Mouse (Mus musculus): ENCODE results near the gene C2cd2. TPM values are rescaled to one million over a fixed set of nuclear protein-coding genes. Genes with fewer than 3 reads are reported as not detected.
"Not testable (repeated sequence)": the region's sequence is repeated elsewhere in the genome, so short reads cannot be mapped to it uniquely, and the experiment has no call there.

Gene C2cd2
- total and polyA plus RNA-seq, 3 experiments: 7.7 to 14.5 (median 11.2) TPM

DNA sequence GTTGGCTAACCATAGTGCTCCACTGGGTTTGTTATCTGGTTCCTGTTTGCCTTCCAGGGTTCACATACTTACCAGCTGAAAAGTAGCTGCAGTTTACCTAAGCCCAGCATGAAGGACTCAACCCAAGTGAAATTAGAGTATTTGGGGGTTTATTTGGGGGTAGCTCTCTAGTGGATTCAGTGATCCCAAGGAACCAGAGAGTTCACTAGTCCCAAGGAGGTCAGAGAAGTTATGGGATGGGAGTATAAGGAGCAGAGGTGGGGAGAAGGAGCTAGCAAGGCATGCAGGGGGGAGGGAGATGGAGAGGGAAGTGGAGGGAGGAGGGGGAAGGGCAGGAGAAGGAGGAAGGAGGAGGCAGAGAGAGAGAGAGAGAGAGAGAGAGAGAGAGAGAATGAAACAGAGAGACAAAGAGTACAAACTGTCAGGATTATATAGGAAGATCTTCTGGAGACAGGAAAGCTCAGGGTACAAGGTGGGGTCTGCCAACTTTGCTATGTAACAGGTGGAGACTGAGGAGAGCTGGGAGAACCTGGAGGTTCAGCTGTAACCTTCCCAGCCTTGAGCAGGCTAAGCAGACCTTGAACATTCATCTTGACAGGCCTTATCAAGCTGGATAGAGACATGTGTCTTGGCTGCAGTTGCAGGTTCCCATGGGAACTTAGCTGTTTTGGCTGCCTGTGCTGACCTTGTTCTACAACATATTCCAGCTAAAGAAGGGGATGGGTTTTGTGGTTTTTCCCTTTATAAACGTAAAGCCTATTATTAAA, 33.6 kb upstream of the C2cd2 start:
- in situ Hi-C loops (cut with MboI; ENCODE audit: low pct_ligation_motif_present, low pct_unique_long_range_greater_than_20kb, low sequenced_read_pairs) (loop anchor here (5.0 kb wide), 1 partner anchor 86 kb away; the partner anchor contains the start of gene A630089N07Rik), dilution Hi-C loops (cut with MboI; ENCODE audit: extremely low pct_ligation_motif_present, extremely low pct_unique_long_range_greater_than_20kb, low sequenced_read_pairs) (no loop called here)
- Histone ChIP-seq H3K4me2 (ENCODE audit: insufficient read depth, low read depth, poor library complexity, severe bottlenecking) (peak overlapping the region; percentile 93), H3K9me3 (replicated peaks; ENCODE audit: low read length) (peaks cover 18% of the 10 kb centered on the region), H3K27me3 (replicated peaks) (peaks cover 1% of the 10 kb centered on the region), H3K9ac (ENCODE audit: insufficient read depth, low read depth) (peak overlapping the region; percentile 70), H3K27ac (ENCODE audit: insufficient read depth, low read depth) (no peak overlapping the region), H3K36me3 (replicated peaks in 1 of 2; ENCODE audit: control insufficient read depth in 1 of 2, insufficient read depth in 1 of 2, low read length in 1 of 2) (peaks cover 12 to 20% of the 10 kb centered on the region in 2 experiments), H3K4me1 (ENCODE audit: control insufficient read depth in 1 of 2, insufficient read depth in 2 of 2) (peaks cover 8 to 23% of the 10 kb centered on the region in 2 experiments), H3K4me3 (replicated peaks in 1 of 3; ENCODE audit: low read depth in 2 of 3, low read length in 2 of 3, poor library complexity in 1 of 3) (peak overlapping the region in 2 of 3 experiments; percentile 60 to 66), H3K79me2 (replicated peaks; ENCODE audit: control insufficient read depth, extremely low read depth, insufficient read depth, poor library complexity, severe bottlenecking) (peaks cover 35% of the 10 kb centered on the region)
- no peak for DNase-seq (ENCODE audit: extremely low read depth)
- no peak for TF ChIP-seq JUN (IDR thresholded peaks at IDR 0.05; ENCODE audit: insufficient read depth, low read depth, low read length)
- 0 out of 2 replicates have a peak, but pooled peaks have one; percentile 10 for TF ChIP-seq SIN3A (IDR thresholded peaks at IDR 0.05; ENCODE audit: low read length)

DNA sequence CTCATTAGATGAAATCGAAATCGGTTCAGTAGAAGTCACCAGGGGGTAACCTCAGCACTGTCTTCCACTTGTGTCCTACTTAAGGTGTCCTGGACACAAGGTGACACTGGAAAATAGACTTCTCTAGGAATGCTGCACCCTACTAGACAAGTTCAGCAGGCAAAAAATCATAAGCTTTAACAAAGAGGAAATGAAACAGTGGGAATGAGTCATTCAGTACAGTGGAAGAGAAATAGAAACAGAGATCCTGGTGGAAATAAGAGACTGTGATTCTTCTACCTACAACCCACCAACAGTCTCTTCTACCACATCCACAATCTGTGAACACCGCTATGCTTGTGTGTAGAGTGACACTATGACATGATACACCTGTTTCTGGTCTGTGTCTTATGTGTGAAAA, 30.1 kb upstream of the C2cd2 start:
- H3K36me3 ChIP-seq (replicated peaks in 1 of 2; ENCODE audit: control insufficient read depth in 1 of 2, insufficient read depth in 1 of 2, low read length in 1 of 2); H3K27me3 ChIP-seq (replicated peaks); H3K4me2 ChIP-seq (ENCODE audit: insufficient read depth, low read depth, poor library complexity, severe bottlenecking); H3K9ac ChIP-seq (ENCODE audit: insufficient read depth, low read depth); H3K27ac ChIP-seq (ENCODE audit: insufficient read depth, low read depth); dilution Hi-C loops (cut with MboI; ENCODE audit: extremely low pct_ligation_motif_present, extremely low pct_unique_long_range_greater_than_20kb, low sequenced_read_pairs); in situ Hi-C loops (cut with MboI; ENCODE audit: low pct_ligation_motif_present, low pct_unique_long_range_greater_than_20kb, low sequenced_read_pairs); H3K79me2 ChIP-seq (replicated peaks; ENCODE audit: control insufficient read depth, extremely low read depth, insufficient read depth, poor library complexity, severe bottlenecking); H3K9me3 ChIP-seq (replicated peaks; ENCODE audit: low read length); H3K4me3 ChIP-seq (replicated peaks in 1 of 3; ENCODE audit: low read depth in 2 of 3, low read length in 2 of 3, poor library complexity in 1 of 3): not testable (repeated sequence)
- TF ChIP-seq JUND (conservative IDR thresholded peaks at IDR 0.05; ENCODE audit: low read depth, low read length) (peak; percentile 60), IRF4 (IDR thresholded peaks at IDR 0.05; ENCODE audit: low read depth, low read length) (peak; percentile 81), EP300 (IDR thresholded peaks at IDR 0.05; ENCODE audit: low read length) (peak; percentile 88), JUN (IDR thresholded peaks at IDR 0.05; ENCODE audit: insufficient read depth, low read depth, low read length) (peak; percentile 46; the same call in 1 of the 2 replicates)
- DNase-seq (ENCODE audit: extremely low read depth): peak; percentile 14
- peaks cover 8 to 19% of the 10 kb centered on the region in 2 experiments for H3K4me1 ChIP-seq (ENCODE audit: control insufficient read depth in 1 of 2, insufficient read depth in 2 of 2)

DNA sequence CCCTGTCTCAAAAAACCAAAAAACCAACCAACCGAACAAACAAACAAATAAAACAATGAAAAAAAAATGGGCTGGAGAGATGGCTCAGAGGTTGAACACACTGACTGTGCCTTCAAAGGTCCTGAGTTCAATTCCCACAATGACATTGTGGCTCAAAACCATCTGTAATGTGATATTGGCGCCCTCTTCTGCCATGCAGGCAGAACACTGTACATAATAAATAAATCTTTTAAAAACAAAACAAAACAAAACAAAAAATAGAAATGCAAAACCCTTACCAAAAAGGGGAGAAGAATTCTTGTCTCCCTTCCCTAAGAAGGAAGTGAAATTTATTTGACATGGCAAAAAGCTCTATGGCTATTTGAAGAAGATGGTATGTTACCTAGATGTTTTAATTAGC, 29.1 kb upstream of the C2cd2 start:
- H3K9ac ChIP-seq (ENCODE audit: insufficient read depth, low read depth): no peak overlapping the region
- no peak for DNase-seq (ENCODE audit: extremely low read depth)
- dilution Hi-C loops (cut with MboI; ENCODE audit: extremely low pct_ligation_motif_present, extremely low pct_unique_long_range_greater_than_20kb, low sequenced_read_pairs): no loop called here

More for the DNA sequence above, 29.1 kb upstream of the C2cd2 start:
- Histone ChIP-seq H3K27me3 (replicated peaks) (peaks cover 1% of the 10 kb centered on the region), H3K9me3 (replicated peaks; ENCODE audit: low read length) (no peaks in the 10 kb centered on the region), H3K4me2 (ENCODE audit: insufficient read depth, low read depth, poor library complexity, severe bottlenecking) (no peak overlapping the region), H3K36me3 (replicated peaks in 1 of 2; ENCODE audit: control insufficient read depth in 1 of 2, insufficient read depth in 1 of 2, low read length in 1 of 2) (no peaks in the 10 kb centered on the region), H3K27ac (ENCODE audit: insufficient read depth, low read depth) (no peak overlapping the region), H3K4me3 (replicated peaks in 1 of 3; ENCODE audit: low read depth in 2 of 3, low read length in 2 of 3, poor library complexity in 1 of 3) (no peak overlapping the region), H3K79me2 (replicated peaks; ENCODE audit: control insufficient read depth, extremely low read depth, insufficient read depth, poor library complexity, severe bottlenecking) (no peaks in the 10 kb centered on the region), H3K4me1 (ENCODE audit: control insufficient read depth in 1 of 2, insufficient read depth in 2 of 2) (peaks cover 8 to 19% of the 10 kb centered on the region in 2 experiments)
- no peak for TF ChIP-seq CHD1 (IDR thresholded peaks at IDR 0.05; ENCODE audit: low read depth, low read length)
- peak; percentile 26; the same call in 1 of the 2 replicates for TF ChIP-seq SMC3 (IDR thresholded peaks at IDR 0.05; ENCODE audit: low read depth, low read length)
- no peak for TF ChIP-seq KAT2A (IDR thresholded peaks at IDR 0.05; ENCODE audit: insufficient replicate concordance, low read length)
- TF ChIP-seq BHLHE40 (IDR thresholded peaks at IDR 0.05; ENCODE audit: low read depth, low read length): no peak
- no peak for TF ChIP-seq TBP (conservative IDR thresholded peaks at IDR 0.05; ENCODE audit: low read depth, low read length)
- no peak for TF ChIP-seq MYC (IDR thresholded peaks at IDR 0.05; ENCODE audit: low read depth, low read length)
- no peak for TF ChIP-seq MXI1 (IDR thresholded peaks at IDR 0.05; ENCODE audit: low read depth, low read length)
- TF ChIP-seq UBTF (IDR thresholded peaks at IDR 0.05; ENCODE audit: low read depth, low read length): no peak
- TF ChIP-seq RAD21 (IDR thresholded peaks at IDR 0.05; ENCODE audit: low read depth, low read length): peak; percentile 43
- TF ChIP-seq CTCF (conservative IDR thresholded peaks at IDR 0.05 in 1 of 2, IDR thresholded peaks at IDR 0.05 in 1 of 2; ENCODE audit: low read depth in 2 of 2, low read length in 2 of 2): peak in 1 of 2 experiments; percentile 45; a peak in 2 of 4 replicates
- TF ChIP-seq EP300 (IDR thresholded peaks at IDR 0.05; ENCODE audit: low read length): no peak
- TF ChIP-seq MAX (IDR thresholded peaks at IDR 0.05; ENCODE audit: low read length): no peak
- in situ Hi-C loops (cut with MboI; ENCODE audit: low pct_ligation_motif_present, low pct_unique_long_range_greater_than_20kb, low sequenced_read_pairs): no loop called here

All from CH12.LX (cell line).